Mouse (Mus musculus) lung, postnatal 0 days (tissue): ENCODE measurements around the gene Gucy2c. TPM values are rescaled to one million over a fixed set of nuclear protein-coding genes. Genes with fewer than 3 reads are reported as not detected.

ENCODE experiments used
- ATAC-seq: fragments of 200-750 bp; cut with Nextera tagmentation; 2 replicates; pipeline ENCODE4 v1.8.0; 2017; ENCODE audit warnings: moderate library complexity
- DNase-seq: peaks from one replicate; pipeline ENCODE4 v3.0.0-alpha.2; 2016; ENCODE audit warnings: low spot score
- H3K27ac ChIP-seq: fragments of 300-500 bp; sonication (generic); 2 replicates; pipeline ENCODE4 v1.5.1; 2014; ENCODE audit warnings: antibody characterized with exemption, mild to moderate bottlenecking, low read length, mixed read lengths
- H3K27me3 ChIP-seq: fragments of 300-500 bp; sonication (generic); replicated peaks from 2 replicates; pipeline ENCODE4 v1.6.1; 2014; ENCODE audit warnings: low read length, mixed read lengths; ENCODE audit not compliant: insufficient read depth
- H3K36me3 ChIP-seq: fragments of 300-500 bp; sonication (generic); 2 replicates; pipeline ENCODE4 v1.6.1; 2014; ENCODE audit warnings: low read length, mixed read lengths; ENCODE audit not compliant: insufficient read depth
- H3K4me1 ChIP-seq: fragments of 300-500 bp; sonication (generic); 2 replicates; pipeline ENCODE4 v1.6.1; 2014; ENCODE audit warnings: antibody characterized with exemption, low read depth, low read length, mixed read lengths; ENCODE audit not compliant: insufficient read depth
- H3K4me2 ChIP-seq: fragments of 300-500 bp; sonication (generic); replicated peaks from 2 replicates; pipeline ENCODE4 v1.6.1; 2014; ENCODE audit warnings: low read depth, mild to moderate bottlenecking, low read length, moderate library complexity, mixed read lengths
- H3K4me3 ChIP-seq: fragments of 300-500 bp; sonication (generic); 2 replicates; pipeline ENCODE4 v1.5.1; 2014; ENCODE audit warnings: low read depth, low read length
- H3K9ac ChIP-seq: fragments of 300-500 bp; sonication (generic); replicated peaks from 2 replicates; pipeline ENCODE4 v1.6.1; 2014; ENCODE audit warnings: low read depth, mild to moderate bottlenecking
- H3K9me3 ChIP-seq: fragments of 300-500 bp; sonication (generic); 2 replicates; pipeline ENCODE4 v1.6.1; 2016; ENCODE audit warnings: low read length, mixed read lengths
- CTCF ChIP-seq: IDR thresholded peaks from 2 replicates; pipeline ENCODE4 v1.5.1; 2016; ENCODE audit warnings: antibody characterized with exemption, mild to moderate bottlenecking
- EP300 ChIP-seq: IDR thresholded peaks from 2 replicates; pipeline ENCODE4 v1.6.1; 2016; ENCODE audit warnings: antibody characterized with exemption, mild to moderate bottlenecking, control low read depth
- WGBS: fragments of 180-500 bp; shearing (Covaris S2); extraction: QIAGEN DNeasy Blood & Tissue Kit; methylation state at CpG from one replicate; pipeline ENCODE4 v1.1.7; 2014; 5-methylcytosine and 5-hydroxymethylcytosine counted together
- polyA plus RNA-seq: library from polyadenylated mRNA; unstranded; fragments of >200 nt; fragmentation: Nextera tagmentation; extraction: Ambion mirVana; gene quantifications from 2 replicates; pipeline ENCODE4 v1.2.1, GENCODE M21; 2015

Gucy2c gene
- polyA plus RNA-seq, 1 experiment from 2014 or later, result 0.11 TPM

DNA sequence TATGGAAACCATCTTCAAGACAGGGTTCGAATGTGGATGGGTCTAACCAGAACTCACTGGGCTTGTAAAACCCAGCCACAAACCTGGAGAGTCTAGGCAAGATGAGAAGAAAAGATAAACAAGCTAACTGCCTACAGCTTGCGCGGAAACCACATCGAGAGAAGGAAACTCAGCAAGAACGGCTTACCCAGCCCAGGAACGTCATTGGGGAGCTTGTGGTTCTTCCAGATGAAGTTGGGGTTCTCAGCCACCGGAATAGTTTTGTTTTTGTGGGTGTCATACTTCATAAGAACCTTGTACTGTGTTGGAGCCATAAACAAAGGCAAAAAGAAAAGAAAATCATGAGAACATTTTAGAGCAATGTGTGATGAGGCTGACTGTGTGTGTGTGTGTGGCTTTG is 37.8 kb downstream of the Gucy2c start:
- DNase-seq, result no peak
- TF ChIP-seq EP300 (no peak), CTCF (no peak)
- no peaks in the 10 kb centered on the region for H3K36me3 ChIP-seq
- no peaks in the 10 kb centered on the region for H3K9me3 ChIP-seq
- no peaks in the 10 kb centered on the region for H3K27me3 ChIP-seq
- no peaks in the 10 kb centered on the region for H3K4me1 ChIP-seq
- no peak overlapping the region for H3K27ac ChIP-seq
- no peak overlapping the region for H3K9ac ChIP-seq
- no peak for ATAC-seq
- no peak overlapping the region for H3K4me2 ChIP-seq
- WGBS, result 66% methylated on average over 7 of the region's 7 CpGs
- H3K4me3 ChIP-seq, result no peak overlapping the region

- Histone ChIP-seq H3K27me3 (no peaks in the 10 kb centered on the region), H3K27ac (no peak overlapping the region), H3K36me3 (no peaks in the 10 kb centered on the region), H3K9ac (no peak overlapping the region), H3K4me1 (no peaks in the 10 kb centered on the region), H3K4me3 (no peak overlapping the region), H3K9me3 (no peaks in the 10 kb centered on the region), H3K4me2 (no peak overlapping the region)
- 33% methylated on average over 10 of the region's 10 CpGs for WGBS
- TF ChIP-seq EP300 (no peak), CTCF (peak; percentile 90)
- ATAC-seq (peak; percentile 77), DNase-seq (peak; percentile 91)
Observed at GRCm38 (mm10) chr6:136742352-136743118, 39.0 kb downstream of the Gucy2c start.

DNA sequence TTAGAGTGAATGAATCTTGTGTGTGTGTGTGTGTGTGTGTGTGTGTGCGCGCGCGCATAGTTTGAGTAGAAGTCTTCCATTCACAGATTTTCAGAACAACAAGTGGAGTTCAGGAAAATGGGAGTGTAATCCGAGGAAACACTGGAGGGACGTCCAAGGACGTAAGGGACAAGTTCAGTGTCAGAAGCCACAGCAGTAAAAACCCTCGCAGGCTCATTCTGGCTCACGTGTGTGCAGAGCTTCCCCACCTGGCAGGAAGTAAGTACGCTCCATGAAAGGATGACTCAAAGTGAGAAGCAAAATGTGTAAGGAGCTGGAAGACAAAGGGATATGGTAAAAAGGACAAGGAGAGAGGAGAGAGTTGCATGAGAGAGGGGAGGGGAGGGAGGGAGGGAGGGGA is 40.3 kb downstream of the Gucy2c start:
- DNase-seq (no peak), ATAC-seq (no peak)
- no peaks in the 10 kb centered on the region for H3K36me3 ChIP-seq
- H3K27me3 ChIP-seq, result no peaks in the 10 kb centered on the region
- H3K9ac ChIP-seq, result no peak overlapping the region
- TF ChIP-seq CTCF, result no peak
- no peak for TF ChIP-seq EP300
- no peak overlapping the region for H3K4me3 ChIP-seq
- no peaks in the 10 kb centered on the region for H3K4me1 ChIP-seq
- H3K4me2 ChIP-seq, result no peak overlapping the region
- WGBS, result 78% methylated on average over 10 of the region's 10 CpGs
- H3K27ac ChIP-seq, result no peak overlapping the region
- no peaks in the 10 kb centered on the region for H3K9me3 ChIP-seq

DNA sequence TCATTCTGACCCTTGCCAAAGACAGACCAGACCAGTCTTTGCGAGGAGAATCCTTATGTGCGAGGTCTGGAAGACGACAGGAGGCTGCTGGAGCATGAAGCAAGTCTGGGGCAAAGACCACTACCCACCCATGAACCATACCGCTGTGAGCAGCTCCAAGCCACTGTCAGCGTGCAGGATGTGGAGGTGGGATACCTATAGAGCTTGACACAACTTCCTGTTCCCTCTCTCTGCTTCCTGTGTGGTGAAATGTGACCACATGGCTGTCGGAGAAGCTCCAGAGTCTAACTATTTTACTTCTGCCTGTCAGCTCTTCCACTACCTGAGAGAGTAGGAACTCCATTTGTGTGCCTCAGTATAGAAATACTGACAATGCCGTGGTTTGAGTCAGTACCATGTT is 45.8 kb downstream of the Gucy2c start:
- Histone ChIP-seq H3K4me2 (no peak overlapping the region), H3K36me3 (no peaks in the 10 kb centered on the region), H3K27ac (no peak overlapping the region), H3K4me1 (no peaks in the 10 kb centered on the region), H3K27me3 (no peaks in the 10 kb centered on the region), H3K9ac (no peak overlapping the region), H3K9me3 (no peaks in the 10 kb centered on the region), H3K4me3 (no peak overlapping the region)
- DNase-seq, result no peak
- WGBS, result 67% methylated on average over 7 of the region's 7 CpGs
- TF ChIP-seq EP300 (no peak), CTCF (no peak)
- ATAC-seq, result no peak

DNA sequence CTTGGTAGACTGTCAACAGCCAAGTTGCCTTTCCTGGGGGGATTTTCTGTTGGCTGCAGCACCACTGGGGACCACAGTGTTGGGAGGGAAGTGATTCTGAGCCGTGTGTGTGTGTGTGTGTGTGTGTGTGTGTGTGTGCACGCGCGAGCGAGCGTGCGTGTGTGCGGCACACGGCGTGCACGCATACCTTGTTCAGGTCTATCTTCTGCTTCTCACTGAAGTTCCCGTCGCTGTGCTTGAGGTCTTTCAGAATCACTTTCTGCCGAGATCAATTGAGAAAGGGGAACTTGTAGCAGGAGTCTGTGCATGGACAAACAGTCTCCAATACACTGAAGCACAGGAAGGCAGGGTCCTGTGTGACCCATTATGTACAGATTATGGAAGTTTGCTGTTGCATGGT is 53.4 kb downstream of the Gucy2c start:
- WGBS, result 92% methylated on average over 14 of the region's 14 CpGs
- TF ChIP-seq EP300, result no peak
- TF ChIP-seq CTCF, result no peak
- Histone ChIP-seq H3K36me3 (no peaks in the 10 kb centered on the region), H3K9ac (no peak overlapping the region), H3K9me3 (no peaks in the 10 kb centered on the region), H3K4me3 (no peak overlapping the region), H3K4me1 (no peaks in the 10 kb centered on the region), H3K27me3 (no peaks in the 10 kb centered on the region), H3K27ac (no peak overlapping the region), H3K4me2 (no peak overlapping the region)
- ATAC-seq, result no peak
- DNase-seq, result no peak

GRCm38 (mm10) chr6:136723171-136723570 is 58.4 kb downstream of the Gucy2c start:
- H3K27ac ChIP-seq, result no peak overlapping the region
- H3K4me1 ChIP-seq, result no peaks in the 10 kb centered on the region
- ATAC-seq (no peak), DNase-seq (no peak)
- H3K27me3 ChIP-seq, result no peaks in the 10 kb centered on the region
- no peak overlapping the region for H3K9ac ChIP-seq
- H3K4me2 ChIP-seq, result no peak overlapping the region
- H3K9me3 ChIP-seq, result no peaks in the 10 kb centered on the region
- 72% methylated on average over 3 of the region's 3 CpGs for WGBS
- TF ChIP-seq CTCF (no peak), EP300 (no peak)
- no peaks in the 10 kb centered on the region for H3K36me3 ChIP-seq
- H3K4me3 ChIP-seq, result no peak overlapping the region
